14 mouse cellular contexts compared by ENCODE assay signal in genomic region chr7:130270807-130271206, GRCm38 (mm10).
DNase-seq lines count a peak whose midpoint lies in the region; ATAC-seq and TF ChIP-seq lines count a peak whose summit lies in the region.
"Had no signal": no experiment of that assay in that cellular context is flagged by ENCODE, and none has a peak within 500 bp of the region (broad histone marks: within the 10 kb centered on the region; RNA-seq: fewer than 3 reads in every experiment).

No protein-coding gene starts in this region.

- H3K36me3 ChIP-seq in kidney, adult 2 months (ENCODE audit: control insufficient read depth, insufficient read depth, low read length), result no peaks in the 10 kb centered on the region
- H3K36me3 ChIP-seq in midbrain, embryonic 10.5 days, result no peaks in the 10 kb centered on the region
- no peaks in the 10 kb centered on the region for H3K36me3 ChIP-seq in midbrain, embryonic 11.5 days (ENCODE audit: control insufficient read depth, insufficient read depth, low read length)

- no peak overlapping the region for H3K4me2 ChIP-seq in midbrain, embryonic 11.5 days
- H3K4me2 ChIP-seq: liver, embryonic 11.5 days had no signal

- no peaks in the 10 kb centered on the region for H3K27me3 ChIP-seq in kidney, adult 2 months (replicated peaks; ENCODE audit: control insufficient read depth, insufficient read depth, low read length)
- H3K27me3 ChIP-seq in midbrain, embryonic 10.5 days (ENCODE audit: low read depth, poor library complexity, severe bottlenecking), result peaks cover 70% of the 10 kb centered on the region
- peaks cover 10% of the 10 kb centered on the region for H3K27me3 ChIP-seq in midbrain, embryonic 11.5 days (ENCODE audit: control insufficient read depth, insufficient read depth, low read length)

- H3K27ac ChIP-seq in kidney, adult 2 months (ENCODE audit: insufficient read depth, low read depth, low read length), result no peak overlapping the region
- peak overlapping the region; percentile 81; the same call in 1 of the 2 replicates for H3K27ac ChIP-seq in midbrain, embryonic 10.5 days (replicated peaks)
- no peak overlapping the region for H3K27ac ChIP-seq in midbrain, embryonic 11.5 days (ENCODE audit: low read depth, low read length)

- TF ChIP-seq POLR2A in kidney, adult 2 months (IDR thresholded peaks at IDR 0.05; ENCODE audit: low read depth, low read length), result no peak

- H3K4me1 ChIP-seq in kidney, adult 2 months (ENCODE audit: control insufficient read depth, insufficient read depth, low read length), result no peaks in the 10 kb centered on the region
- peaks cover 77% of the 10 kb centered on the region for H3K4me1 ChIP-seq in midbrain, embryonic 10.5 days
- peaks cover 39% of the 10 kb centered on the region for H3K4me1 ChIP-seq in midbrain, embryonic 11.5 days (ENCODE audit: control insufficient read depth, insufficient read depth, low read length)

- no peaks in the 10 kb centered on the region for H3K9me3 ChIP-seq in midbrain, embryonic 10.5 days (replicated peaks)
- H3K9me3 ChIP-seq in midbrain, embryonic 11.5 days (ENCODE audit: control insufficient read depth, low read length), result no peaks in the 10 kb centered on the region

- H3K4me3 ChIP-seq in kidney, adult 2 months (ENCODE audit: insufficient read depth, low read depth, low read length), result no peak overlapping the region
- H3K4me3 ChIP-seq in midbrain, embryonic 10.5 days, result no peak overlapping the region
- no peak overlapping the region for H3K4me3 ChIP-seq in midbrain, embryonic 11.5 days (ENCODE audit: low read depth, low read length)
- H3K4me3 ChIP-seq: megakaryocyte, embryonic 14.5 days; myocyte had no signal

- TF ChIP-seq CTCF in kidney, adult 2 months (conservative IDR thresholded peaks at IDR 0.05; ENCODE audit: insufficient read depth, insufficient read length, low read depth, low read length), result peak; percentile 48; the same call in 1 of the 2 replicates

- no peak for ATAC-seq in midbrain, embryonic 11.5 days (ENCODE audit: low FRiP score)
- ATAC-seq: CD4-positive, CD25-positive, alpha-beta regulatory T cell, adult 4 months had no signal

- WGBS in kidney, adult 2 months, result 89% methylated on average over 5 of the region's 5 CpGs
- 94% methylated on average over 5 of the region's 5 CpGs for WGBS in midbrain, embryonic 10.5 days
- 86% methylated on average over 5 of the region's 5 CpGs for WGBS in midbrain, embryonic 11.5 days

- peak; percentile 50 for DNase-seq in embryo, embryonic 10 days (ENCODE audit: low spot score)
- DNase-seq in embryo, embryonic 9.5 days (ENCODE audit: extremely low spot score), result no peak
- DNase-seq in kidney, adult 2 months, result no peak
- no peak for DNase-seq in kidney, adult 8-10 months
- no peak for DNase-seq in midbrain, embryonic 10.5 days (ENCODE audit: low spot score)
- no peak for DNase-seq in midbrain, embryonic 11.5 days (ENCODE audit: low spot score, missing footprints)
- no peak for DNase-seq in right cerebral cortex, adult 18-20 months
- DNase-seq: cerebellum, adult 8-10 months; right cerebral cortex, postnatal 4 days; thymus, postnatal 25 days had no signal

- no peak overlapping the region for H3K9ac ChIP-seq in midbrain, embryonic 11.5 days (ENCODE audit: low read length)
